Mouse (Mus musculus) fat pad, adult 2 months (tissue): ENCODE data around the gene Ly86.

Experiments used
- DNase-seq: peaks from one replicate; pipeline ENCODE4 v3.0.0-alpha.2; 2011; ENCODE audit warnings: low read depth, low spot score; ENCODE audit errors: extremely low read depth

The Ly86 gene

DNA sequence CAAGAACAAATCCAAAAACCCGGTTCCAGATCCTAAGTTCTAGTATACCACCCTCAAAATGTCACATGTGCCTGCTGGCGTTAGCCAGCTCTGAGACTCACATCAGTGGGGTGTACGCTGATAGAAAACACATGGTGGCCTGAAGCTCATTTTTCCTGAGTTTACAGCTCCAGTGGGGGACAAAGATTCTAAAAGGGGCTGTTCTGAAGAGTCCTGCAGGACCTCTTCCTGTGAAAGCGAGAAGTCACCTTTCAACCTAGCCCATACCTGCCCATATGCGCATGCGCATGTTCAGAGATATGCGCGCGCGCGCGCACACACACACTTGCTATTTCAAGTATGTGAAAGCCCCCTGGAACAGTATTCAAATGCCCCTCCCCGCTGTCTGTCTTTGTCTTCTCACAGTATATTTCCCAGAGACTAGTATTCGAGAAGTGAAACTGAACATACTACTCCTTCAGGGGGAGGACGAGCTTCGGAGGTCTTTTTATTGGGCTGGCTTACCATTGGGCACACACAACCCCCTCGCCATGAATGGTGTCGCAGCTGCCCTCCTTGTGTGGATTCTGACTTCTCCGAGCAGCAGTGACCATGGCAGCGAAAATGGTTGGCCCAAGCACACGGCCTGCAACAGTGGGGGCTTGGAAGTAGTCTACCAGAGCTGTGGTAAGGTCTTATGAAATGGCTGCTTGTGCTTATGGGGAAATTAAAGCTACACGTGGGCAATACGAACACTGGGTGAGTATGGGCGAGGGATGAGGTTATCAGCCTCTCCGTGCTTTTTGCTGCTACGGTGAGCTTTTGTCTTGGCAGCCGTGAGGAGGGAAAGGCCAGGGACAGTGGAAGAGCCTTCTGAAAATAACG, at the start of gene Ly86:
Ly86 (plus strand) TSS at position 300 of the 864 bp plus-strand sequence.
- DNase-seq: no peak

DNA sequence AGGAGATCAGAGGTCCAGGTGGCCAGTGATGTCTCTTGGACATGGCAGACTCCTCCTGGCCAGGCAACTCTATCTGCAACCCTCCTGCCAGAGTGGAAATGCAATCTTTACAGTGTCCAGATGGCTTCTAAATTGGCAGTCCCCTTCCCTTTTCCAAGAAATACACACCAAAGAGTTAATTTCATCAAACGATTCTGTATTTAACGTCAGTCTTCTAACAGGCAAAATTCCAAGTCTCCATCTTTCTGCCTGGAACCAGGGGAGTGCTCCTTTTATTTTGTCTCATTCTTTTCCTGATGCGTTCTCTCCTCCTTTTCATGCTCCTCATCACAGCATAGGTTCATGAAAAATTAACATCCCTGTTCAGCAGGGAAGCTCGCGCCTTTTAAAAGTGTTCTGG, 47.1 kb upstream of the Ly86 start:
- no peak for DNase-seq

DNA sequence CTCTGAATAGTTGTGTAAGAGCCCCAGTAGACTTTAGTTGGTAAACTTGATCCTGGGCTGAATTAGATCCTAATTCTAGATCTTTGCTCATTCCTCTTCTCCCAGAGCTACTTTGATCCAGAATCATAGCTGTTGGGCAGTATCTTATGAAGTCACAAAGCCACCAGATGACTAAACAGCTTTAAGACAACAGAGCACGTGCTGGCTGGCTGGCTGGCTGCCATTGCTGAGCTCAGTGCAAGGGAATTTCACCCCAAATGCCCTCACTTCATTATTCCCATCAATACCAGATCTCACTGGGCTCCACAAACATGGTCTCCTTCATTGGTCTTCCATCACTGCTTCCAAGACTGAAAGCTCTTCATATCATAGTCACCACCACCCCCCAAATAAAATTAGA, 46.2 kb upstream of the Ly86 start:
- DNase-seq: no peak

DNA sequence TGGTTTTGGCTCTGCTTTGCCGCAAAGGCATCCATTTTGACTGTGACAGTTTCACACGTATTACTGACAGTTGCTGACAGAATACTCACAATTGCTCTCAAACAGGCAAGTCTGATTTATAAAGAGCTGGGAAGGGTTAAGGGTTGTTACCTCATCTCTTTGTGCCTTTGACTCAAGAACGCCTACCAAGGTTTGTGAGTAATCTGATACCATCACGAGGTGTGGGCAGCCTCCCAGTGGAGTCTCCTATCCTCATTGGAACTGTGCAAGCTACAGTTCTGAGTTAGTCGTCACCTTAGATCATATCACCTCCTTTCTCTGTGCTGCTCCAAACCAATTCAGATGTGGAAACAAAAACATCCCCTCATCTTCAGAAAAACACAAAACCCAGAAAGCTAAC, 42.1 kb upstream of the Ly86 start:
- no peak for DNase-seq

DNA sequence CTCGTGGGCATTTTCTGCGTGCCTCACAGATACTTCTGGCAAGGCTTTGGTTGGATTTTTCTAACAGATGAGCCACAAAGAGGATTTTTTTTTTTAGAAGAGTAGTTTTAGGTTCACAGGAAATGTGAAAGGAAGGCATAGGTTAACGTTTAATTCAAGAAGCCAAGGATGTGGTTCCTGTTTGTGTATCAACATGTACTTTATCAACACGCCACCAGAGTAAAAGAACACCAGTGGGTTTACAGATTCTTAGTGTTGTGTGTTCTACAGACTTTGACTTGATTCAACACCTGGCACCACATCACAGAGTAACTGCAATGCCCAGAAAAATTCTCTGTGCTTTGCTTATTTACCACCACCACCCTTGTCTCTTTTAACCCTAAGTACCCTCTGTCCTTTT, 37.0 kb upstream of the Ly86 start:
- no peak for DNase-seq

DNA sequence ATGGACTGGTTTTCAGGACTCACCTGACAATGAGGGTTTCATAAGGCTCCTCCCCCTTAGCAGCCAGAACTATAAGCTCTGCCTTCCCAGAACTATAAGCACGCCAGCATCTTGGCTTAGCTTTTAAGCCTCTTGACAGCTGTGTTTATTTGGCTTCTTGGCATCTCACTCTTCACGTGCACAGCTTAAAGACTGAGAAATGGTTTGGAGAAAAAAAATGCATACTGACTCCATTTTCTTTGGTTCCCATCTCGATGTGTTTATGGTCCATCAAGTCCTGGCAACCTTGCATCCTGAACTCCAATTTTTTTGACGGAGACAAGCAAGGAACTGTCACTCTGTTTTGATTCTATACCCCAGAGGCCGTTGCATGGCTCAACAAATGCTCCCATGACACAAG, 35.7 kb upstream of the Ly86 start:
- DNase-seq: no peak

DNA sequence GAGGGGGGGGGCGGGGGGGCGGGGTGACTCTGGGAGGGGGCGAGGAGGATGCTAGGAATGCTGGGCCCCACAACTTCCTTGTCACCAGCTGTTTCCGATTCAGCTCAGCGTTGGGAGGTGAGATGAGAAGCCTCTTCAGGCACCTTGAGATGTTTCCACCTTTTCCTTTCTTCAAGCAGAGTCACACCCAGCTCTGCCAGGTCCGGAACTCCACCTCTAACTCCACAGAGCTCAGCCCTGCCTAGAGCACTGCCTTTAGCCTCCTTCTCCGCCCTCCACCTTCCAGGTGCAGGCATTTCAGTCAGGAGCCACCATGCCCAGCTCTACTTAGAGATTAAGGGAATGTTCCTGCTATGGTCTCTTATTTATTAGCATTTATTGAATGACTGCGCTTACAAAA, 34.7 kb upstream of the Ly86 start:
- DNase-seq: no peak

DNA sequence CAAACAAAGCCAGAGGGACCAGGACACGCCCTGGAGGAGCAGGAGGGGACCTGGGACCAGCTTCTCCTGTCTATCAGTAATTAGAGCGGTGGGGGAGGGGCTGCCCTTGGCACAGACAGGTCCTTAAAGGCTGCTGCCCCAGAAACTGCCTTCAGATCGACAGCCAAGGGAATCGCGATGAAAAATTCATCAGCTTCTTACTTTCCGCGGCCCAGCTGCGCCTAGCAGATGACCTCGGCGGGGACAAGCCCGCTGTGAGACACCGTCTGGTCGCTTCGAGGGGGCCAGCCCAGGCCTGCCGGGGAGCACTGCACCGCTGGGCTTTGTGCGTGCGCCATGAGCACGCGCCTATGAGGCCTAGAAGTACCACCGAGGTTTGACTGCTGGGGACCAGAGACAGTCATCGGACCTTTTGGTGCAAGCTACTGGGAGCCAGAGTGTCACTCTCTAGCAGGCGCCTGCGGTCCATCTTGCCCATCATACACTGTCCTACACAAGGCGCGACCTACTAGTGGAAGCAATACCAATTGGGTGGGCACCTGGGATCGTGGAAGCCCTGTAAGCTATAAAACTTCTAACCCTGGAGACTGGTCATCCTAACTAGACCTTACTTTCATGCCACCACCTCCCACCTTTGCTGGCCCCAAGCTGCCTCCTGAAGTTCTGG, 33.3 kb upstream of the Ly86 start:
- no peak for DNase-seq

DNA sequence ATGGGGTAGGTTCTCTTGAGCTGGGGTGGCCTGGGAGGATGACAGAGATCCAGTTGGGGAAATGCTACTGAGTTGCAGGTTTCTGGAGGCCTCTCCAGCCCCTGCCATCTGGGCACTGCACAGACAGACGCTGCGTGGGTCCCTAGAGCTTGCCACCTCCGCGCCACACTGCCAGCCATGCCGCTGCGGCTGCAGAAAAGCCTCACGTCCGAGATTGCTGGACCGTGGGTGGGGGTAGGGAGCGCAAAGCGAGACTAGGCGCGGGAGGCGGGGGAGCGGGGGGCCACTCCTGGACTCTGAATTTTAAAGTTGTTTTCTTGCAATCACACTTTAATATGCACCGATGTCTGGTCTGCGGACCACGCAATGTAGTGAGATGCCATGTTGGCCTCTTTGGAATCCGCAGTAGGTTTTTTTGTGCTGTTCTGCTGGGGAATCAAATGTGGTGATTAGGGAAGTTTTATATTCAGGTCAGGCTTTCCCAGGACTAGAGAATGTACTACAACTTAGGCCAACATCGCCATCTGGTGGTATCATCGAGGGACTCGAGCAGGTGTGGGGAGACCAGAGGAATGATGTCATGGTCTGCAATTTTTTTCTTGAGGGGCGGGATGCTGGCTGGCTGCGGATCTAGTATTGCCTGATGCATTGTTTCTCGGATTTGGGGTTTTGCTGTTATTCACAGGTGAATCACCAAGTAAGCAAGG, 32.6 kb upstream of the Ly86 start:
- DNase-seq: no peak

DNA sequence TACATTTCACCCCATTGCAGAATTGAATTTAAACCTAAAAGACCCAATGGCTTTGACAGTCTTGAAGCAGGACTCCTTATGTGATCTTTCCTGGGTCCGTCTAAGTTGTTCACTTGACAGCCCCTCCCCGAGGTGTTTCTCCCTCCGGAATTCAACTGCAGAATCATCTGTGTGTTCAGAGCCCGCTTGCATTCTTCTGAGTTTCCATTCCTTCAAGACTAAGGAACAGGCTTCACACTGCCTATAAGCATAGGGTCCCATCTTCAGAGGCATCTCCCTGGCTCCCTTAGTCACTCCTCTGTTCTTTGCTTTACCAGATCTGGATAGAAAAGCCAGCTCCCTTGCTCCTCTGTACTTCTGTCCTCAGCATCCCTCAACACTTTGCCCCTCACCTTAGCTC, 32.1 kb upstream of the Ly86 start:
- no peak for DNase-seq

DNA sequence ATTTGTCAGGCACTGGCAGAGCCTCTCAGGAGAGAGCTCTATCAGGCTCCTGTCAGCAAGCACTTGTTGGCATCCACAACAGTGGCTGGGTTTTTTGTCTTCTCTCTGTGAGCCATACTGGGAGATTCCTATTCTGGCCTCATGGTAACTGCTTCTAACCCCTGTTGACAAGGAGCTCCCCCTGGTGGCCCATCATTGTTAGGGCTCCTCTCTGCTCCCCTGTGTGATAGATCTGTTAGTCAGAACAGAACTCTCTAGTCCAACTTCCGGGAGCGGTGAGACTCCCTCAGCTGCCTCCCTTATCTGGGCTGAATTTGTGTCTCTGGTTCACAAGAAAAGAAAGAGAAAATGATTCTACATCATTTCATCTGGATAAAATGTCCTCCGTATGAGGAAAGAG, 19.5 kb upstream of the Ly86 start:
- DNase-seq: no peak

DNA sequence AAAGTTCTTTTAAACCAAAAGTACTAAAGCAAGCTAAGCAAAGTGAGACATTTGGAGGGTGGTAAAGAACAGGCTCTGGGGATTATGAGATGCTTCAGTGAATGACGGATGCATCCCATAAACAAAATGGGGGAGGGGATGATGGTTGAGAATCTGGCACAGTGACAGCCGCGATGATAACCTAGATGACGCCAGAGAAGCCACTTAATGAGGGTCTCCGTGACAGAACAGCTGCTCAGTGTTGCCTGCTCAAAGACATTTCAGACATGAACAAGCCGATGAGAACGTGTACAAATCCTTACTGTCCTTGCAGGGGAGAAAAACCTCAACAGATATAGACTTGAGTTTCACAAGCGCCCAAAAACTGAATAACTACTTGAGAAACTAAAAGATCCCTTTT, 15.3 kb upstream of the Ly86 start:
- no peak for DNase-seq

DNA sequence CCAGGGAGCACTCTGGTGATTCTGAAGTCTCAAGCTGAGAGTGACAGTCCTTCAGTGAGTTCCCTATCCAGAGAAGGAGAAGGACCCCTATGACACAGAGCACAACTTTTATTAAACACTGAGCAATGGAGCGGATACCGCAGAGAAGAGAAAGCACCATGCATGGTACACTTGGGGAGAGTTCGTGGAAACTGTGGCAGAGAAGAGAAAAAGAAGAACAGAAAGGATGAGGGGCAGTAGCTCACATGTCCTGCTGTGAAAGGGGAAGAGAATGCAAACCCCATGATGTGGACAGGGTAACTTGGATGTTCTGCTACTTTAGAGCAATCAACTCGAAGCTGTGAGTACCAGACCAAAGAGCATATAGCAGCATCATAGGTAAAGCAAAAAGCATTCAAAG, 14.0 kb upstream of the Ly86 start:
- no peak for DNase-seq

DNA sequence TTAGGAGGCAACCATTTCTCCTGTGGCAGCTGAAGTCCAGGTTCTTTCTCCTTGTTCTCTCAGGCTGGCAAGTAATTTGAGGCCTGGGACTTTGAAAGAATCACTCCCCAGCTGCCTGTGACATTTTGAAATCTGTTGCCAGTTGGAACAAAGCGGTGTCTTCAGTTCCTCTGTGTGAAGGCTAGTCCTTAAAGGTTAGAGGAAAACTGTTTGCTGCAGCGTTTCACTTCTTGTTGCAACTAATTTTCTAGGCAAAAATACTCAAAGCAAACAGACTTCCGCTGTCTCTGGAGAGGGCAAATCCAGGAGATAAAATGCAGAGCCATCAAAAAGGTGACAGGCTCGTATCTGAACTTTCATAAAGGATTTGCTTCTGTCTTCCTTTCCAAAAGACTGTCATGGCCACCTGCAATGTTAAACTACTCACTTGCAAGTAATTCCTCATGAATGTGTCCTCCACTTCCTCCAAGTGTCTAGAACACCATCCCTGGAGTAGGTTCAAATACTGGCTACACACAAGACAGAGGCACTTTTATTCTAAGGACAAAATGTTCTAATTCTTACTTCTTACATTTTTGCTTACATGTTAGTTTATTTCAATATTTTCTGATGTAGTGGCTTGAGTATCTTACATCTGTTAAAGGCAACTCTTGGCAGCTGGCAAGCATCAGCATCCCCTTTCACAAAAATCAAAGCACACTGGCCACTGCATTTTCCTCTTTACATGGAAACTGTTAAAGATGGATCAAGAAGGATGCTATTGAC, 12.0 kb upstream of the Ly86 start:
- no peak for DNase-seq

DNA sequence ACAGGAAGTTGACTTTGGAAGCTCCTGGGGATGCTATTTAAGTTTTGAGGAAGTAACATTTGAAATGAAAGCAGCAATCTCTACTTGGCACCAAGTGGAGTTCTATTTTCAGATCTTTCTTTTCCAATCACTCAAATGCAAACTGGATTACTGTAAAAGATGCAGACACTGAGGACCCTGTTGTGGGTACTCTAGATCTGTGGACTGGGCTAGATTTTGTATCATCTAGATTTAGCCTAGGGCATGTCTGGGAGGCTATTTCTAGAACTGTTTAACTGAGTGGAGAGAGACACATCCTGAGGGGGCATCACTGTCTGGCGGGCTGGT, 11.5 kb upstream of the Ly86 start:
- no peak for DNase-seq

DNA sequence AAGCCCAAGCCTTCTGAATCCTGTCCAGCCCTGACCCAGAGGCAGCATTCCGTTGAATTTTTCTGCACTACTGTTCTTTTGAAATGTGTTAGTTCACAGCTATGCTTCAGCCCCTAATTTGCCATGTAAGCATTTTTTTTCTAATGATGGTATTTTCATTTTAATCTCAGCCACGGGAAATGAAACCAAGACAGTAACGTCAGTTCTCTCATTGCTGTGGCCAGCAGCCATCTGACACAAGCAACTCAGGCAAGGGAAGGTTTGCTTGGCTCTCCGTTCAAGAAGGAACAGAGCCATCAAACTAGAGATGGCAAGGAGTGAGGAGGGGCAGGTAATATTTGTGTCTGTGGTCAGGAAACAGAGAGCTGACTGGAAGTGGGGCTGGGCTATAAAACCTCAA, 7.7 kb upstream of the Ly86 start:
- DNase-seq: no peak

DNA sequence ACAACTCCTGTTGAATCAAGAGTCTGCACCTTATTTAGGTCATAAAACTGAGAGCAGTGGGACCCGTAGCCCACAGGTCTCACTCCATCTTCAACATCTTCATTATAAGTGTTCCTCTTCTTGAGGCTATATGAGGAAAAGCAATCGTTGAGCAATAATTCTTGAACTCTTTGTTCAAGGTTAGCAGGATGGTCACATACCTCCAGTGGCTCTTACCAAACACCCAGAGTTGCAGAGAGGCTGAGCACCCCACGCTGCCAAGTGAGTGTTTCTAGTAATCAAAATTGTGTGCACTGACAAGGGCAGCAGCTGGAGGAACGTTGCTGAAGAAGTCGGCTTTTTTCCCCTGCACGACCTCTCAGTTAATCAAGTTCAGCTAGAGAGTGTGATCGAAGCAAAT, 7.1 kb upstream of the Ly86 start:
- no peak for DNase-seq

DNA sequence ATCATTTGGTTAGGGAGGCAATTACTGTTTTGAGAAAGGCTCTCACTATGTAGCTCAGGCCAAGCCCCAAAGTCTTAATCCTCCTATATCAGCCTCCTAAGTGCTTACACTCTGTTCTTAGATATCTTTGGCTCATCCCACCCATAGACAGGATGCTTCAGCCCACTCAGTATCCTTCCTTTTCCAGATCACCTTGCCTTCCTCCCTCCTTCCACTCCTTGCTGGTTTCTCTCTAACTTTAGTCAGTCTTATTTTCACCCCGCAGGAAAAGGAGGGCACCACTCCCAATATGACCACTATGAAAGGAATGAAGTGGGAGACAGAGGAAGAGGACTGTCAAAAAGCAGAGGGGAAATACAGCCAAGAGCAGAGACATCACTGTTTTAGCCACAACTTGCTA, 2.2 kb upstream of the Ly86 start:
- DNase-seq: no peak

DNA sequence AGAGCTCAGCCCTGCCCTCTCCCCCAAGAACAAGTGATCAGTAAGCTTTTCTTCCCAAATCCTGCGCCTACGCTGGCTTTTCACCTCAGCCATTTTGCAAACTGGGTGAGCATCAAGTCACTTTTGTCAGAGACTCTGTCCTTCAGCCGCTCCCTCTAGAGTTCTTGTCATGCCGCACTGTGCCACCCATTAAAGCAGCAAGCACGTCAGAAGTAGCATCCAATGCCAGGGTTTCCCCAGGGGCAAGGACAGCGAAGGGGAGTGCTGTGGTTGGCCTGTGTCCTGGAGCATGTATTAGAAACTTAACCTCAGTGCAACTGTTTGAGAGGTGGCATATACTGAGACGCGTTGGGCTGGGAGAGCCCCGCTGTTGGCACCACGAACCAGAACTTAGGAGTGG, 815 bp downstream of the Ly86 start:
- DNase-seq: no peak

DNA sequence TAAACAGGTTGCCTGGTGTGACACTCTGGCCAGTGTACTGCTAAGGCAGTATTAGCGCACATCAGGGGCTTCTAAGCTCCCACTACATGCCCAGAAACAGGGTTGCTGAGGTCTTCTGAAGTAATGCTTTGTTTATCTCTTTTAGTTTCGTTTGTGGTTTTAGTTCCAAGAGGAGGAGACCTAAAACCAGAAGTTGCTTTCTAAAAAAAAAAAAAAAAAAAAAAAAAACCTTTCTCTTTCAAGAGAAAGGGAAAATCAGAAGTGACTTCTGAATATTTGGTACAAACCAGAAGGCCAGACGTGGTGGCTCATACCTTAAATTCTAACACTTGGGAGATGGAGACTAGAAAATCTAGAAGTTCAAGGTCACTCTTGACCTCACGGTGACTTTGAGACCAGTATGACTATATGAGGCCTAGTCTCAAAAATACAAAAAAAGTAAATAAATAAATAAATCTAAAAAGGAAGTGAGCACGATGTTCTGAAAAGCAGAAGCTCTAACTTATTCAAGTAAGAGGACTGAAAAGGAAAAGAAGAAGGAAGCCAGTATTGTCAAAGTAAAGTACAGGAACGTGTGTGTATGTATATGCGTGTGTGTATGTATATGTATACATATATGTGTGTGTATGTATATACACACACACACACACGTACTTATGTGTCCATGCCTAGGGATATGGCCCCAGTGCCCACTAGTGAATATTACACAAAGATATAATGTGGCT, 3.0 kb downstream of the Ly86 start:
- no peak for DNase-seq

DNA sequence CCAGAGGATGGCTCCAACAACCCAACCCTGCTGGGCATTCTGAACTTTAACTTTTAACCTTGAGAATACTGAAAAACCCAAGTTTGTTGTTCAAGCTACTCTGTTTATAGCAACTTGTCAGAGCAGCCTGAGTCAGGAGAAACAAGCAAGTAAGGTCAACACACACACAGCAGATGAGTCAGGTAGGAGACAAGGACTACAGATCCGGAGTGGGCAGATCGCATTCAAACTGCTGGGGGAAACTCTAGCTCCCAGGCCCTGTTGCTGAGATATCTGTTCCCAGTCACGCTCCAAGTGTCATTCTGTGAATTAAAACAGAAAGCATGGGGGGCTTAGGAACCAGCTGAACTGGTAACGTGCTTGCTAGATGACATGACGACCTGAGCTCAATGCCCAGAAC, 4.0 kb downstream of the Ly86 start:
- no peak for DNase-seq
